Mouse (Mus musculus): Measurements from ENCODE around the gene Msantd1. TPM values are rescaled to one million over a fixed set of nuclear protein-coding genes. Genes with fewer than 3 reads are reported as not detected.
A peak's percentile ranks its signal among the peaks of the same experiment; 100 is the strongest.

Gene Msantd1
- polyA plus RNA-seq, 1 experiment from 2014 or later, result 0.36 TPM

- no peaks in the 10 kb centered on the region for H3K9me3 ChIP-seq (ENCODE audit: control insufficient read depth, low read length)
- H3K36me3 ChIP-seq (ENCODE audit: control insufficient read depth, insufficient read depth, low read length), result peaks cover 14% of the 10 kb centered on the region
- H3K4me2 ChIP-seq (replicated peaks; ENCODE audit: low read depth), result no peak overlapping the region
- TF ChIP-seq CTCF (IDR thresholded peaks at IDR 0.05; ENCODE audit: low read depth) (no peak), EP300 (optimal IDR thresholded peaks at IDR 0.05) (no peak)
- H3K9ac ChIP-seq (ENCODE audit: low read length), result no peak overlapping the region
- H3K4me3 ChIP-seq (ENCODE audit: low read depth, low read length), result no peak overlapping the region
- WGBS, result 60% methylated on average over 9 of the region's 9 CpGs
- H3K4me1 ChIP-seq (replicated peaks; ENCODE audit: control insufficient read depth, insufficient read depth), result no peaks in the 10 kb centered on the region
- ATAC-seq (ENCODE audit: low FRiP score, low TSS enrichment), result peak; percentile 55
- peak overlapping the region; percentile 75 for H3K27ac ChIP-seq (replicated peaks)
- peak; percentile 65 for DNase-seq (ENCODE audit: low spot score)
- H3K27me3 ChIP-seq (ENCODE audit: control insufficient read depth, insufficient read depth, low read length), result no peaks in the 10 kb centered on the region
Measured at GRCm38 (mm10) chr5:34908726-34909633, 1.2 kb downstream of the Msantd1 start.

- no peak overlapping the region for H3K4me2 ChIP-seq (replicated peaks; ENCODE audit: low read depth)
- no peaks in the 10 kb centered on the region for H3K4me1 ChIP-seq (replicated peaks; ENCODE audit: control insufficient read depth, insufficient read depth)
- H3K27me3 ChIP-seq (ENCODE audit: control insufficient read depth, insufficient read depth, low read length), result no peaks in the 10 kb centered on the region
- H3K36me3 ChIP-seq (ENCODE audit: control insufficient read depth, insufficient read depth, low read length), result peaks cover 10% of the 10 kb centered on the region
- H3K9ac ChIP-seq (ENCODE audit: low read length), result no peak overlapping the region; the same call in 1 of the 2 replicates
- ATAC-seq (ENCODE audit: low FRiP score, low TSS enrichment), result no peak
- H3K9me3 ChIP-seq (ENCODE audit: control insufficient read depth, low read length), result no peaks in the 10 kb centered on the region
- TF ChIP-seq EP300 (optimal IDR thresholded peaks at IDR 0.05) (no peak), CTCF (IDR thresholded peaks at IDR 0.05; ENCODE audit: low read depth) (no peak)
- DNase-seq (ENCODE audit: low spot score), result no peak
- peak overlapping the region; percentile 75; the same call in 1 of the 2 replicates for H3K27ac ChIP-seq (replicated peaks)
- WGBS, result 79% methylated on average over 1 of the region's 1 CpGs
- H3K4me3 ChIP-seq (ENCODE audit: low read depth, low read length), result no peak overlapping the region
Measured at GRCm38 (mm10) chr5:34909634-34910503, 2.1 kb downstream of the Msantd1 start.

GRCm38 (mm10) chr5:34910504-34910815 lies 2.6 kb downstream of the Msantd1 start:
- ATAC-seq (ENCODE audit: low FRiP score, low TSS enrichment) (no peak), DNase-seq (ENCODE audit: low spot score) (no peak)
- no peaks in the 10 kb centered on the region for H3K27me3 ChIP-seq (ENCODE audit: control insufficient read depth, insufficient read depth, low read length)
- peaks cover 8% of the 10 kb centered on the region; the same call in 1 of the 2 replicates for H3K36me3 ChIP-seq (ENCODE audit: control insufficient read depth, insufficient read depth, low read length)
- TF ChIP-seq EP300 (optimal IDR thresholded peaks at IDR 0.05), result no peak
- no peak for TF ChIP-seq CTCF (IDR thresholded peaks at IDR 0.05; ENCODE audit: low read depth)
- no peak overlapping the region for H3K4me2 ChIP-seq (replicated peaks; ENCODE audit: low read depth)
- H3K9me3 ChIP-seq (ENCODE audit: control insufficient read depth, low read length), result no peaks in the 10 kb centered on the region
- no peak overlapping the region for H3K9ac ChIP-seq (ENCODE audit: low read length)
- H3K4me3 ChIP-seq (ENCODE audit: low read depth, low read length), result no peak overlapping the region
- H3K27ac ChIP-seq (replicated peaks), result no peak overlapping the region
- H3K4me1 ChIP-seq (replicated peaks; ENCODE audit: control insufficient read depth, insufficient read depth), result no peaks in the 10 kb centered on the region
- 81% methylated on average over 4 of the region's 4 CpGs for WGBS

GRCm38 (mm10) chr5:34915801-34916200 lies 8.0 kb downstream of the Msantd1 start:
- H3K27ac ChIP-seq (replicated peaks), result no peak overlapping the region
- ATAC-seq (ENCODE audit: low FRiP score, low TSS enrichment) (peak; percentile 63), DNase-seq (ENCODE audit: low spot score) (peak; percentile 75)
- H3K4me1 ChIP-seq (replicated peaks; ENCODE audit: control insufficient read depth, insufficient read depth), result no peaks in the 10 kb centered on the region
- no peak overlapping the region for H3K4me3 ChIP-seq (ENCODE audit: low read depth, low read length)
- 7% methylated on average over 1 of the region's 1 CpGs for WGBS
- TF ChIP-seq EP300 (optimal IDR thresholded peaks at IDR 0.05) (no peak), CTCF (IDR thresholded peaks at IDR 0.05; ENCODE audit: low read depth) (peak; percentile 95)
- no peaks in the 10 kb centered on the region for H3K9me3 ChIP-seq (ENCODE audit: control insufficient read depth, low read length)
- H3K4me2 ChIP-seq (replicated peaks; ENCODE audit: low read depth), result no peak overlapping the region
- no peak overlapping the region for H3K9ac ChIP-seq (ENCODE audit: low read length)
- H3K36me3 ChIP-seq (ENCODE audit: control insufficient read depth, insufficient read depth, low read length), result no peaks in the 10 kb centered on the region
- no peaks in the 10 kb centered on the region for H3K27me3 ChIP-seq (ENCODE audit: control insufficient read depth, insufficient read depth, low read length)

- ATAC-seq (ENCODE audit: low FRiP score, low TSS enrichment) (no peak), DNase-seq (ENCODE audit: low spot score) (no peak)
- Histone ChIP-seq H3K27ac (replicated peaks) (no peak overlapping the region), H3K4me3 (ENCODE audit: low read depth, low read length) (no peak overlapping the region), H3K9ac (ENCODE audit: low read length) (no peak overlapping the region; the same call in 1 of the 2 replicates), H3K36me3 (ENCODE audit: control insufficient read depth, insufficient read depth, low read length) (no peaks in the 10 kb centered on the region), H3K27me3 (ENCODE audit: control insufficient read depth, insufficient read depth, low read length) (no peaks in the 10 kb centered on the region), H3K4me1 (replicated peaks; ENCODE audit: control insufficient read depth, insufficient read depth) (no peaks in the 10 kb centered on the region), H3K9me3 (ENCODE audit: control insufficient read depth, low read length) (no peaks in the 10 kb centered on the region), H3K4me2 (replicated peaks; ENCODE audit: low read depth) (no peak overlapping the region)
- 49% methylated on average over 10 of the region's 10 CpGs for WGBS
- TF ChIP-seq CTCF (IDR thresholded peaks at IDR 0.05; ENCODE audit: low read depth), result no peak
- TF ChIP-seq EP300 (optimal IDR thresholded peaks at IDR 0.05), result no peak
Measured at GRCm38 (mm10) chr5:34917234-34917655, 9.4 kb downstream of the Msantd1 start.

All from stomach, postnatal 0 days (tissue).